Mouse (Mus musculus) liver, embryonic 14.5 days (tissue): ENCODE data around the gene Fbxl18. TPM values are rescaled to one million over a fixed set of nuclear protein-coding genes. Genes with fewer than 3 reads are reported as not detected.

Source experiments
- ATAC-seq: fragments of 200-750 bp; cut with Nextera tagmentation; 2 replicates; pipeline ENCODE4 v1.8.0; 2017; ENCODE audit warnings: moderate number of reproducible peaks, mild to moderate bottlenecking, moderate library complexity; ENCODE audit not compliant: insufficient read depth
- DNase-seq, 3 experiments: peaks; one replicate each; pipeline ENCODE4 v3.0.0-alpha.2; 2012 to 2013; ENCODE audit warnings: low read depth in 3 of 3, low spot score in 3 of 3
- H3K27ac ChIP-seq: fragments of 300-500 bp; sonication (generic); 2 replicates; pipeline ENCODE4 v1.5.1; 2014; ENCODE audit warnings: moderate library complexity, mild to moderate bottlenecking, control low read depth, inconsistent platforms
- H3K27me3 ChIP-seq: fragments of 300-500 bp; sonication (generic); 2 replicates; pipeline ENCODE4 v1.6.1; 2014; ENCODE audit warnings: mild to moderate bottlenecking, low read length, moderate library complexity; ENCODE audit not compliant: control insufficient read depth, insufficient read depth
- H3K36me3 ChIP-seq: fragments of 300-500 bp; sonication (generic); replicated peaks from 2 replicates; pipeline ENCODE4 v1.6.1; 2014; ENCODE audit warnings: low read depth; ENCODE audit not compliant: control insufficient read depth, insufficient read depth
- H3K4me1 ChIP-seq, 2 experiments: fragments of 200-500 bp in 1 of 2; fragments of 300-500 bp in 1 of 2; sonication (generic) in 1 of 2; replicated peaks; 2 replicates each; pipeline ENCODE4 v1.6.1; 2012 to 2014; ENCODE audit warnings: antibody characterized with exemption in 1 of 2, inconsistent platforms in 1 of 2, low read length in 1 of 2; ENCODE audit not compliant: control insufficient read depth in 2 of 2, insufficient read depth in 2 of 2
- H3K4me2 ChIP-seq: fragments of 300-500 bp; sonication (generic); 2 replicates; pipeline ENCODE4 v1.6.1; 2014; ENCODE audit warnings: low read depth, mild to moderate bottlenecking, control low read depth, moderate library complexity
- H3K4me3 ChIP-seq, 2 experiments: fragments of 200-500 bp in 1 of 2; fragments of 300-500 bp in 1 of 2; sonication (generic) in 1 of 2; 2 replicates each; pipeline ENCODE4 v1.5.1; 2012 to 2014; ENCODE audit warnings: low read depth in 2 of 2, low read length in 2 of 2, mild to moderate bottlenecking in 2 of 2, control low read depth in 1 of 2, inconsistent platforms in 1 of 2, moderate library complexity in 1 of 2; ENCODE audit not compliant: insufficient read depth in 1 of 2
- H3K9ac ChIP-seq: fragments of 300-500 bp; sonication (generic); replicated peaks from 2 replicates; pipeline ENCODE4 v1.6.1; 2014; ENCODE audit warnings: mild to moderate bottlenecking, control low read depth, moderate library complexity
- H3K9me3 ChIP-seq: fragments of 300-500 bp; sonication (generic); 2 replicates; pipeline ENCODE4 v1.6.1; 2016; ENCODE audit warnings: low read length, mixed read lengths; ENCODE audit not compliant: control insufficient read depth
- CTCF ChIP-seq: IDR thresholded peaks from 2 replicates; pipeline ENCODE4 v1.5.1; 2016; ENCODE audit warnings: antibody characterized with exemption, low read depth, control low read depth
- EP300 ChIP-seq: IDR thresholded peaks from 2 replicates; pipeline ENCODE4 v1.6.1; 2016; ENCODE audit warnings: antibody characterized with exemption, low read depth
- WGBS: fragments of 180-500 bp; shearing (Covaris S2); extraction: QIAGEN DNeasy Blood & Tissue Kit; methylation state at CpG from one replicate; pipeline ENCODE4 v1.1.7; 2014; ENCODE audit not compliant: insufficient replicate concordance; 5-methylcytosine and 5-hydroxymethylcytosine counted together
- polyA plus RNA-seq, 2 experiments: library from polyadenylated mRNA; depleted of rRNA in 1 of 2; stranded (reverse) in 1 of 2; unstranded in 1 of 2; fragments of >200 nt; fragmentation: Nextera tagmentation in 1 of 2; extraction: Ambion mirVana in 1 of 2; gene quantifications; 2 replicates each; pipeline versions ENCODE4 v1.2.1 to v1.2.3; 2012 to 2014

Fbxl18 gene
- polyA plus RNA-seq, 2 experiments: 1.6 to 1.9 TPM

DNA sequence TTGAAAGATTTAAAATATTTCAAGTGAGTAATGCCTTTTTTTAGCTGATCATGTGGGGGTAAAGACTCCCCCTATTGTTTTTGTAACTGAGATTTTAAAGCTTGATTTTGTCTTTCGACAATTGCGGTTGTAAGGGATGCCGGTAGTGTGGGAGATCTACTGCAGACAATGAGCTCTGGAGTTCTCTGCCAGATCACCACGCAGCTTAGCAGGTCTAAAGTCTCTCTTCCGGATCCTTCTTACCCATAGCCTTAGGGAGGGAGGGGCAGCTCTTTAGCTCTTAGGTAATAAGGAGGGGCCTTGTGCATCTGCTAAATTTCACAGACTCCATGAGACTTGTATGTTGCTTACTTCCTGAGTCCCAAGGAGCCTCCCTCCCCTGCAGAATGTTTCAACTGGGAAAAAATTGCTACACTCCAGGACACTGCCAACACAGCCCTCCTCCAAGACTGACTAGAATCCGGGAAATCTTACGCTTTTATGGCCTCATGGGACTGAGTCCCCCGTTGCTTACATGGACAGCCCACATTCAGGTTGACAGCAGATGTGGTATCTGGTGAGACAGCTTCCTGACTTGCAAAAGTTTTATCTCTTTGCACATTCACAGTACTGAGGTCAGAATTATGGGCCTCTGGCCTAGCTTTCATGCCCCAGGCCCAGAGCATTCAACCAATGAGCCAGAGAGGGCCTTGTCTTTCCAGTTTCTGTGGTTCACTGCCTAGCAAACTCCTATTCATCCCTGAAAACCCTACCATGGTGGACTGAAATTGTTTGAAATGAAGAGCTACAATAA is 61.4 kb downstream of the Fbxl18 start:
- H3K27me3 ChIP-seq: no peaks in the 10 kb centered on the region
- 52% methylated on average over 8 of the region's 8 CpGs for WGBS

DNA sequence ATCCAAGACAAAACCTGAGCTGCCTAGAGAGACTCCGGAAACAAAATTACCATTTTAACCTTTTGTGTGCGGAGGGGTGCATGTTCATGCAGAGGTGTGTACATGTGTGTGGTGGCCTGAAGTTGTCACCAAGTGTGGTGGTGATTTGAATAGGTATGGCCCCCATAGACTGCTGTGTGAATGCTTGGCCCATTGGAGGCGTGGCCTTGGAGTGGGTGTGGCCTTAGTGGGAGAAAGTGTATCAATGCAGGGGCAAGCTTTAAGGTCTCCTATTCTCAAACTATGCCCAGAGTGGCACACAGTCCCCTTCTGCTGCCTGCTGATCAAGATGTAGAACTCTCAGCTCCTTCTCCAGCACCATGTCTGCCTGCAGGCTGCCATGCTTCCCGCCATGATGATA is 69.1 kb downstream of the Fbxl18 start:
- Histone ChIP-seq H3K9ac (no peak overlapping the region), H3K4me2 (no peak overlapping the region), H3K36me3 (no peaks in the 10 kb centered on the region), H3K27ac (no peak overlapping the region), H3K4me3 (no peak overlapping the region), H3K4me1 (peaks cover 0 to 4% of the 10 kb centered on the region in 2 experiments; a peak in 1 of 4 replicates), H3K27me3 (peaks cover 39% of the 10 kb centered on the region), H3K9me3 (no peaks in the 10 kb centered on the region)
- 64% methylated on average over 4 of the region's 4 CpGs for WGBS
- DNase-seq (no peak), ATAC-seq (no peak)
- TF ChIP-seq CTCF (no peak), EP300 (no peak)

More for the DNA sequence above, 61.4 kb downstream of the Fbxl18 start:
- no peak for TF ChIP-seq EP300
- TF ChIP-seq CTCF: no peak
- Histone ChIP-seq H3K9ac (no peak overlapping the region), H3K36me3 (no peaks in the 10 kb centered on the region), H3K4me1 (no peaks in the 10 kb centered on the region), H3K4me2 (no peak overlapping the region), H3K4me3 (no peak overlapping the region), H3K9me3 (peaks cover 3% of the 10 kb centered on the region; the same call in 1 of the 2 replicates), H3K27ac (no peak overlapping the region)
- no peak for DNase-seq
- no peak for ATAC-seq

DNA sequence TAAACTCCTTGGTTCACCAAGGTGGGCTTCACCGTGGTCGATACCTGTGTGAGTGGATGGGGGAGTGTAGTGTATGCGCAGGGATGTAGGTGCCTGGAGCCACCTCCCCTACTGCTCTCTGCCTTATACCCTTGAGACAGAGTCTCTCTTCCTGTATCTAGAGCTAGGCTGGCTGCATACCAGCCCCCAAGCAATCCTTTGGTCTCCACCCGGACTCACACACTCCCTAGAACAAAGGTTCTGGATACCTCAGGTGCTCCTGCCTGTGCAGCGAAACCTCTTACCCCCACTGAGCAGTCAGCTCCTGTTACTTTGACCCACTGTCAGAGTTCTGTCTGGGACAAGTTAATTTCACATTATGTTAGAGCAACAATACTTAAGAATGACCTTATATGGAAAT is 69.6 kb downstream of the Fbxl18 start:
- Histone ChIP-seq H3K27ac (no peak overlapping the region), H3K9ac (no peak overlapping the region), H3K9me3 (no peaks in the 10 kb centered on the region), H3K4me2 (no peak overlapping the region), H3K4me1 (peaks cover 0 to 4% of the 10 kb centered on the region in 2 experiments; a peak in 1 of 4 replicates), H3K4me3 (no peak overlapping the region), H3K36me3 (no peaks in the 10 kb centered on the region), H3K27me3 (peaks cover 43% of the 10 kb centered on the region)
- 70% methylated on average over 5 of the region's 5 CpGs for WGBS
- no peak for TF ChIP-seq CTCF
- TF ChIP-seq EP300: no peak
- ATAC-seq: no peak
- no peak for DNase-seq

DNA sequence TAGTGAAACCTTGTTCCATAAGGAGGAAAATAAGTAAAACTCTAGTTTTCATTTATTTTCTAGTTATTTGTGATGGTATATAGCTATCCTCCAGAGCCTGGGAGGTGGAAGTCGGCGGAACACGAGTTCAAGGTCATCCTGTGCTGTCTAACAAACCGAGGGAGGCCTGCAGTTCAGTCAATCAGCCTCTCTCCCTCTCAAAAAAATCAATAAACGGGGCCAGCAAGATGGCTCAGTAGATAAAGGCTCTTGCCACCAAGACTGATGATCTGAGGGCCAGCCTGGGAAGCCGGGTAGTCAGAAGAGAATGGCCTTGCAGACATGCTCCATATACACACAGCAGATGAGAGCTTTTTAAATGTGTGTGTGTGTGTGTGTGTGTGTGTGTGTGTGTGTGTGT is 71.1 kb downstream of the Fbxl18 start:
- 36% methylated on average over 6 of the region's 6 CpGs for WGBS
- TF ChIP-seq CTCF: no peak
- TF ChIP-seq EP300: no peak
- Histone ChIP-seq H3K27ac (no peak overlapping the region), H3K4me3 (no peak overlapping the region), H3K4me1 (peaks cover 0 to 4% of the 10 kb centered on the region in 2 experiments; a peak in 1 of 4 replicates), H3K27me3 (peaks cover 59% of the 10 kb centered on the region), H3K9ac (no peak overlapping the region), H3K4me2 (no peak overlapping the region), H3K9me3 (no peaks in the 10 kb centered on the region), H3K36me3 (no peaks in the 10 kb centered on the region)
- DNase-seq (no peak), ATAC-seq (no peak)

DNA sequence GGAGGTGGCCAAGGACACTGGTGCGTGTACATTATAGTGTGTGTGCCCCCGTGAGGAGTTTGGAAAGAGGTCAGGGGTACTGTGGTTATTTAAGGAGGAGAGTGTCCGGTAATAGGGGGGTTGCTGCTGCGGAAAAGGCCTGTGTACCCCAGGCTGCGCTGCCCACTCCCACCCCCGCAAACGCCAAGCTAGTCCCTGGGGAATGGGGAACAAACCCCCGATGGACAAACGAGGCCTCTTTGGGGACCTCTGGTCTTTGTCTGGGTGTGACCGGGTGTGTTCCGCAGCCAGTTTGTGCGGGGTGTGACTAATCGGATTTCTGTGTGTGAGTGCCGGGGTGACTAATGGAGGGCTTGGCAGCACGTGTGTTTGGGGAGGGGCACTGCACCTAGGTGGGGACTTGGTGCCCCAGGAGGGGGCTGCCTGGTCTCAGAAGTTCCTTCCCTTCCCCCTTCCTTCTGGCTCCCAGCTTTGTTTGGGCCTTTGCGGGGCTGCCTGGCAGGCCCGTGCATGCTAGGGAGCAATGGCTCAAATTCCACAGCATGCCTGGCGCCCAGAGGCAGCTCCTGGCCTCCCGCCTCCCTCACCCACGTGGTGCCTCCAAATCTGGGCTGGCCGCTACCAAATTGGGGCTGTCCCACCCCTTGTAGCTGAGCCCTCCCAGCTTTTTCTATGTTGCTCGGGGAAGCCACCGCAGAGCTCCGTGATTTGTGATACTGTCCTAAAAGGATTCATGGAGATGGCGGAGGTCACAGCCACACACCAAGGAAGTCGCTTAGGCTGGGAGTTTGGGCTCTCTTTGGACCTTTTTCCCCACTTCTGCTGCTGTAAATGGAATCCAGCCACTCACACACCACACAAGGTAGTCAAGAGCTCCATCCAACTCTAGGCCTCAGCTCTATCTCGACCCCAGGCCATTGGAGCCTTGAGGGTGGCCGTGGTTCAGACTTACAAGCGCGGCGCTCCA is 71.8 kb downstream of the Fbxl18 start:
- peak overlapping the region; percentile 71 for H3K4me2 ChIP-seq
- WGBS: 18% methylated on average over 31 of the region's 31 CpGs
- H3K4me1 ChIP-seq: peaks cover 0 to 4% of the 10 kb centered on the region in 2 experiments; a peak in 1 of 4 replicates
- peak overlapping the region; percentile 4; the same call in 1 of the 2 replicates for H3K27ac ChIP-seq
- no peaks in the 10 kb centered on the region for H3K36me3 ChIP-seq
- DNase-seq (no peak), ATAC-seq (peak; percentile 27; the same call in 1 of the 2 replicates)
- no peaks in the 10 kb centered on the region for H3K9me3 ChIP-seq
- H3K27me3 ChIP-seq: peaks cover 66% of the 10 kb centered on the region
- H3K4me3 ChIP-seq: peak overlapping the region; percentile 50 to 59
- H3K9ac ChIP-seq: peak overlapping the region; percentile 3; the same call in 1 of the 2 replicates
- TF ChIP-seq CTCF (no peak), EP300 (no peak)
